Mouse (Mus musculus): ENCODE data around the gene Catsperd.

DNA sequence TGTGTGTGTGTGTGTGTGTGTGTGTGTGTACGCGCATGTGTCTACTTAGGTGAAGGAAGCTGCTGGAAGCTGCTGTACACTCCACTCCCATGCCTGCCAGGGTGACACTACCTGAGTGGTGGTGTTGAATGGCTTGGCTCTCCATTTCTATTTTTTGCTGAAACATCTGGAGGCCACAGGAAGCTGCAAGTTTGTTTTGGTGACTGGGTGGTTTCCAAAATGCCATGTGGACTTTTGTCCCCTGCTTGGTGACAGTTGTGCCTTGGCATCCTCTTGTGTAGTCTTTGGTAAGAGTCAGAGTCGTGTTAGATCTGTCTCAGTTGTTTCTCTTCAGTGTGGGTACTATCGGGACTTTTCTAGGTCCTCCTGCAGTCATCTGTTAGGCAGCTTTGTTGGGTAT, 58.9 kb downstream of the Catsperd start:
- TF ChIP-seq CTCF (IDR thresholded peaks at IDR 0.05; ENCODE audit: insufficient read depth, low read depth, low read length) (no peak), POLR2A (IDR thresholded peaks at IDR 0.05; ENCODE audit: insufficient read depth, low read depth, low read length) (no peak)

Data from olfactory bulb, adult 2 months (tissue).